Mouse (Mus musculus) CH12.LX (cell line): ENCODE measurements around the gene Kiss1r.

Experiments used
- BHLHE40 ChIP-seq: IDR thresholded peaks from 2 replicates; pipeline ENCODE4 v1.6.1; 2011; ENCODE audit warnings: mild to moderate bottlenecking, low read depth, low read length, improper control_type of control experiment
- CTCF ChIP-seq, 2 experiments: IDR thresholded peaks in 1 of 2; conservative IDR thresholded peaks in 1 of 2; 2 replicates each; pipeline ENCODE4 v1.5.1; 2011 to 2012; ENCODE audit warnings: low read depth in 2 of 2, low read length in 2 of 2, improper control_type of control experiment in 1 of 2, inconsistent platforms in 1 of 2, mild to moderate bottlenecking in 1 of 2, moderate library complexity in 1 of 2
- E2F4 ChIP-seq: IDR thresholded peaks from 2 replicates; pipeline ENCODE4 v1.6.1; 2011; ENCODE audit warnings: low read depth, low read length, improper control_type of control experiment; ENCODE audit not compliant: insufficient replicate concordance
- ELF1 ChIP-seq: IDR thresholded peaks from 2 replicates; pipeline ENCODE4 v1.6.1; 2014; ENCODE audit warnings: low read depth, mild to moderate bottlenecking, inconsistent platforms, low read length, improper control_type of control experiment
- MAX ChIP-seq: IDR thresholded peaks from 2 replicates; pipeline ENCODE4 v1.6.1; 2011; ENCODE audit warnings: low read length, improper control_type of control experiment
- NRF1 ChIP-seq: IDR thresholded peaks from 2 replicates; pipeline ENCODE4 v1.6.1; 2014; ENCODE audit warnings: low read depth, mild to moderate bottlenecking, inconsistent platforms, low read length, improper control_type of control experiment, moderate library complexity
- POLR2A ChIP-seq: IDR thresholded peaks from 2 replicates; pipeline ENCODE4 v1.6.1; 2011; ENCODE audit warnings: low read depth, mild to moderate bottlenecking, improper control_type of control experiment, low read length

- TF ChIP-seq CTCF (conservative IDR thresholded peaks at IDR 0.05 in 1 of 2, IDR thresholded peaks at IDR 0.05 in 1 of 2; ENCODE audit: low read depth in 2 of 2, low read length in 2 of 2) (no peak), E2F4 (no peak), POLR2A (no peak), MAX (no peak), NRF1 (no peak), ELF1 (no peak), BHLHE40 (no peak)
Measured at GRCm38 (mm10) chr10:79971183-79971497, 54.4 kb downstream of the Kiss1r start.
